Mouse (Mus musculus): Measurements from ENCODE around the gene Ddx10.

Gene Ddx10
- long read RNA-seq, experiment 1, partial matches to known transcripts, result 15 of 17 reads
- long read RNA-seq, experiment 1, other reads (novel, unspliced or antisense), result 1 of 17 reads
- long read RNA-seq, experiment 2, partial matches to known transcripts, result 22 of 23 reads
- long read RNA-seq, experiment 2, other reads (novel, unspliced or antisense), result 1 of 23 reads

DNA sequence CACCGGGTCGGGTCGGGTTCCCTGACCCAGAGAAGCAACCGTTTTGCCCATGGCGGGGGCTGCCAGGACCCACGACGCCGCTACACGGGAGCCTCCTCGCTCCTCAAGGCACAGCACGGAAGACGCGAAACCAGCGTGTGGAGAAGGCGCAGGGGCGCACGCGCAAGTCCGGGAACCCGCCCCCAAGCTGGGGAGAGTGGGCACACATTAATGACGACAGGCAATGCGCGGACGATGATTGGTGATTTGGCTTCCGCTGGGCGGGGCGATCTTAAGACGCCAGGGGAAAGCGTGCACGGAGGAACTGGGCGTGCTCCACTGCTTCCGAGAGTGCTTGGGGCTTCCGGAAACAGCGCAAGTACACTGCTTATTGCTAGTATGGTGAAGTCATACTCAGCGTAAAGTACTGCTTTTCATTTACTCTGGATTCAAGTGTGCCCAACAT lies at the start of gene Ddx10:
TSS of gene Ddx10 (minus strand) at position 101 of the 445 bp plus-strand sequence.
- intact Hi-C loops (cut with DNase I), result no loop called here

DNA sequence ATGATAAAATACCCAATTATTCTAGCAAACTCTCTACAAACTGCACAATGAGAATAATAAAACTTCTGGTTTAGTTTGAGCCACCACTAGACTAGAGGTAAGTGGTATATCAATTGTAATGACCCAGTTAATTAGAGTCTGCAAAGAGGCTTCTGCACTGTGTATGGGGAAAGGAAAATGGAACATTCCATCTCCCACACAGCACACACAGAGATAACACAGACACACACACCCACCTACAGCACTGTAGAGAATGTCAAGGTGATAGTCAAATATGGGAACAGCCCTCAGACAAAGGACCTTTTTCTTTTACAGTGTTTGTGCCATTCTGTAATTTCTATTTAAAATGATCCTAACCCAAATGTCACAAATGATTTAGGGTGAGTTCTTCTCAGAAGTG lies 45.0 kb upstream of the Ddx10 start:
- intact Hi-C loops (cut with DNase I), result no loop called here

DNA sequence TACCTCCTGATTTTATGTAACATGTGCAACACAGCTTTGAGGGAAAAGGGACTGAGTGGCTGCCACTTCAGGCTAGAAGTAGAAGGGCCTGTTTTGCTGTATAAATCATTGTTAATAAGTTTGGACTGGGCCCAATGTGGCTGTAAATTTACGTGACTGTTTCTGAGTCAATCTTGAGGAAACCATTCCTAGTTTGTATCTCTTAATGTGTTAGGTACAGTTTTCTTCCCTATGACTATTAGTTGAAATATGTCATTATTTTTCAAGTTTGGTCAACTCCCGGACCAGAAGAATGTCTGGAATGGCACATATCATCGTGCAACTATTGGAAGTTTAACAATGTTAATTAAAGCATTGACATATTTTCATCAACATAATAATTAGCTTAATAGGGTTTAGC lies 42.2 kb upstream of the Ddx10 start:
- intact Hi-C loops (cut with DNase I), result no loop called here

DNA sequence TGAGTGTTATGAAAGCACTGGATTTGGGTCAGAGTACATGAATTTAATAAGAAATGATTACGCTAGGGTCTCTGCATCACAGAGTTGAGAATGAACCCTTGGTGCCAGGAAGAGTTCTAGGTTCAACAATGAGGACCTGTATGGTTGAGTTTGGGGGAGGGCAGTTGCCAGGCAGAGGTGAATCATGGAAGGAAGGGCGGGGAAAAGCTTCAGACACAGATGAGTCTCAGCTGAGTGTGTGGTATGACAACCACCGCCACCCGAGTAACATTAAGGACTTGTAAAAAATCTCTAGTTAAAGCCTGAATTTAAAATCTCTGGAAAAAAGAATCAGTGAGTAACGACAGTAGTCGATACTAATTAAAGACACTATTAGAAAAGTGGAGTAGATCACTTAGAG lies 38.9 kb upstream of the Ddx10 start:
- intact Hi-C loops (cut with DNase I), result no loop called here

DNA sequence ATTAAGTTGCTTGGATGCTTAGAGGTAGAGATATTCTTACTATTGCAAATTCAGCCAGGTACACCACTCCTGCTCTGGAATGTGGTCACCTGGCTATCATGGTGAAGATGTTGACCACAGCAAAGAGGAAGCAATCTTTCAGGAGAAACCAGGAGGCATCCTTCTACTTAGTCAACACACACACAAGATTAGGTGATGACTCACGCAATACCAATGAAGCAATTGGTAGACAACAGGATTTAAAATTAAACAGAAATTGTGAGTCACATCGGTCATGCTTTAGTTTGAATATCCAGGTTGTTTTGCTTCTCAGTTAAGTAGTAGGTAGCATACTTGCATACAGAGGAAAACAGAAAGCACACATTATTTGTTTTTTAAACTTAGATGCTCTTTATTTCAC lies 31.1 kb upstream of the Ddx10 start:
- intact Hi-C loops (cut with DNase I), result no loop called here

DNA sequence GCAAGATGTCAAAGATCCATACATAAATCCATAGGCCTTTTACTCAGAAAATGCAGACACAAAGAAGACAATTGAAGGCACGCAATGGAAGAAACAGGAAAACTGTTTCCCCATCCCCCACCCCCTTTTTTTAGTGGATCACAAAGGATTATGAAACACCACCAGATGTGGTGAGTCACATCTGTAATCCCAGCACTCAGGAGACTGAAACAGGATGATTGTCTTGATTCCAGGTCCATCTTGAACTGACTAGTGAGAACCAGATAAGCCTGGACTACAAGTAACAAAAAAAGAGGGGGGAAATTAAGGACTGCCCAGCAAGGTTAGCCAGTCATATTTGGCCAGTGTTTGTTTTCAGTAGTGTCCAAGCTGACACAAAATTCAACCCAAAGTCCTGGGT lies 28.5 kb upstream of the Ddx10 start:
- intact Hi-C loops (cut with DNase I), result no loop called here

DNA sequence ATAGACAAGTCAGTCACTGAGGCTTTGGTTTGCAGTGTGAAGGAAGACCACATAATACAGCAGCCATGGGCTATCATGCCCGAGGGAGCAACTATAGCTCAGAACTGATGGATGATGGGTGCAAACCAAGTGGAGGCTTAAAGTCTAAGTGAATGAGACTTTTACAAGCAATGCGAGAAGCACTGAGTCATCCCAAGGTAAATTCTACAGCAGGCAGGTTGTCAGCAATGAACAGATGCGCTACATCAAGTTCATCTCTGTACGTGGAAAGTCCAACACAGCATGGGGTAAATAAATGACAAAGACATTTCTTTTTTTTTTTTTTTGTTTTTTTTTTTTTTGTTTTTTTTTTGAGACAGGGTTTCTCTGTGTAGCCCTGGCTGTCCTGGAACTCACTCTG lies 24.9 kb upstream of the Ddx10 start:
- intact Hi-C loops (cut with DNase I), result no loop called here

DNA sequence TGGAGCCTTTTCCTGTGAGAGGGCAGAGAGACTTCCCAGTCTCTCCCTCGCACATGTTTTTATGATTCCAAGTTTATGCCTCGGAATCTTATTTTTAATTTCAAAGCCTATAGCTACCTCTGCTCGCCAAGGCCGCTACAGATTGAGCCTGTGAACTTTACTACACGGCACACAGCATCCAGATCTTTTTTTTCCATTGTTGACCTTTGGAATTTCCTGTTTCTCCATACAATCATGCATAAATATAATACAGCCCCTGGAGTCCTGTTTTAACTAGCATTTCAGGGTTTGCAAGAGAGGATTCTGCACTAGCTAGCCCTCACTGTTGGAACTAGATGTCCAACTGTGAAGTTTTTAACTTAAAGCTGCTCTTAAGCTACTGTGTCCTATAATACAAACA lies 24.4 kb upstream of the Ddx10 start:
- intact Hi-C loops (cut with DNase I), result no loop called here

DNA sequence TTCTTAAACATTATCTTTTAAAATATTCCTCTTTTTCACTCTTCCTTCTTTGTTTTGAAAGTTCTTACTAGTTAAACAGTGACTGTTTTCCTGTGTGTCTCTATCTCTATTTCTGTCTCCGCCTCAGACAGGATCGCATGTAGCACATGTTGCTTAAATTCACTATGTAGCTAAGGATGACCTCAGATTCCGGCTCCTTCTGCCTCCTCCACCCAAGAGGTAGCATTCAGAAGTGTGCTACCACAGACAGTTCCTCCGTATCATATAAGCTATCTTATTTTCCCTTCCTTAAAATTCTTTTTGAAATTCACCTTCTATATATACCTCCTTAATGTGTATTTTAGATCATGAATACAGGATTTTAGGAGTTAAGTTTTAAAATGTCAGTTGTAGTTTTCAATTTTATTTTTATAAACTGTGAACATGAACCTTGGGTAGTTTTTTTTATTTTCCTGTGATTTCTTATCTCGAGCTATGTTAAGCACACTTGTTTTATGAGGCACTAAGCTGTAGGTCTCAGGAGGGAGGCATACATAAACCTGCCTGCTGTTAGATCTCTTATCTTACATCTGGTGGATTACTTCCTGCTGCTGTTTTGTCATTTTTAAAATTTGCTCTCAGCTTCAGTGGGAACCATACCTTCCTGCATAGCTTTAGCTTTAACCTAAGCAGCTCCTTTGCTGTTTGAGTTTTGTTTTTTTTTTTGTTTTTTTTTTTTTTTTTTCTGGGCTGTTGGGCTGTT lies 23.6 kb upstream of the Ddx10 start:
- intact Hi-C loops (cut with DNase I), result no loop called here

DNA sequence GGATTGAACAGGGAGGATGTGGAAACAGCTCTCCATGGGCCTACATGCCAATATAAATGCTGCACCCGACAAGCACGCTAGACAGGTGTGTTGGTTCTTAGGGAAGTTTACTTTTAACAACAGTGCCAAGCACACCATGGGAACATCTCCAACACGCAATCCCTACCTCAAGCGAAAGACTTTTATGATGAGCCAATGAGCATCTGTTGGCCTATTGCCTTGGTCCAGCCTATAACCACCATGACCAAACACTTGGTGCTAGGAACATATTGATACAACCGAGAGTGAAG lies 21.6 kb upstream of the Ddx10 start:
- intact Hi-C loops (cut with DNase I), result no loop called here

DNA sequence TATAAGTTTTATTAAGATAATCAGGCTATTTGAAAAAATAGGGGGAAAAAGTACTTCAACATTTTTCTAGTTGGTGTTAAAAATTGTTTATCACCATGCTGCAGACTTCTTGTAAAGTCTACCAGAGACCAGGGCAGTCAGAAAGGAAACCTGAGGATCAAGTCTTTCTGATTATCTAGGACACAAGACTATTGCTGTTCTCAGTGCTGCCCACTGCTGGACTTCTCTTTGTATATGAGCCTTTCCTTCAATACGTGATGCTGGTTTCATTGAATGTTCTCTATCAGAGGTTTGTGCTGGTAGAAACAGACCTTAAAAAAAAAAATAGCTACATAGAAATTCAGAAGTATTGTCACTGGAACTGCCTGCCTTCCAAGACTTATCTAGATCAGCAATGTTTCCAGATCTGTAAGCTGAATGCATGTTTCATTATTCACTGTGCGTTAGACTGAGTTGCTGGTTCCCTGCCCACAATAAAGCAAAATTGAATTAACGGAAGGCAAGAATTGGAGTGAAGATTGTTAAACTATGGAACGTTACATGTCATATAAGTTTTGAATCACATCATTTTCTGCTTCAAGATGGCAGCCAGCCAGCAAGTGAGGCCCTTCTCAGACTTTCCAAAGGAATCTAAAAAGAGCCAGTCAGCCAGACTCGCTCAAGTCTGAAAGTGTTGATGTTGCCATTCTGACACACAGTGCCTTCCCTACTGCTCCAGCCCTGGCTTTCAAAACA lies 21.0 kb upstream of the Ddx10 start:
- intact Hi-C loops (cut with DNase I), result no loop called here

DNA sequence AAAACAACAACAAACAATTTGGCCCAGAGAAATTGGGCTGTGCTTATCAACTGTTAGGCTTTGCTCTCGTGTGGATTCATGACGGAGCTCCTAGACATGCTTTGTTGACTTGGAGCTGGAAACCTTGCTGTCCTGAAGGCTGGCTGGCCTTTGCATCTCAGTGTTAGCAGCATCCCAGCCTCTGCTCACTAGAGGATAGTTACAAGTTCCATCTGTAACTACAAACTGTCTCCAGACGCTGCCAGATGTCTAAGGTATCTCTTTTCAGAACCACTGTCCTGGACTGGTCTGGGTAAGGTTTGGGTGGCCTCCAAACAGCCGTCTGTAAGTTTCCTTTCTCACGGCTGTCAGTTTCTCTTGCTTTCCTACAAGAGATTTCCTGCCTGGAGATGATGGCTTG lies 20.2 kb upstream of the Ddx10 start:
- intact Hi-C loops (cut with DNase I), result no loop called here

DNA sequence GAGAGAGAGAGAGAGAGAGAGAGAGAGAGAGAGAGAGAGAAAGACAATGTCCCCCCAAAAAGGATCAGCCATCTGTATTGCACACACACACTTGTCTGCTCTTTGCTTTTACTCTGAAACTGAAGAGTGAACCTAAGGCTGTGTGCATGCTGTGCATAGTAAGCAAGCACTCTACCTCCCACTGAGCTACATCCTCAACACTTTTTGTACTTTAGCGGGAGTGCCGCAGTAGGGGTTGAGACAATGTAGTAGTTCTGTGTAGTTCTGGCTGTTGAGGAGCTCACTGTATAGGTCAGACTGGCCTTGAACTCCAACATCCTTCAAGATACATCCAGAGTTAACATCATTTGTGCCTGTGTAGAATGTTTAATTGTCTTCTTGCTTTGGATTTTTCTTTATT lies 17.7 kb upstream of the Ddx10 start:
- intact Hi-C loops (cut with DNase I), result no loop called here

DNA sequence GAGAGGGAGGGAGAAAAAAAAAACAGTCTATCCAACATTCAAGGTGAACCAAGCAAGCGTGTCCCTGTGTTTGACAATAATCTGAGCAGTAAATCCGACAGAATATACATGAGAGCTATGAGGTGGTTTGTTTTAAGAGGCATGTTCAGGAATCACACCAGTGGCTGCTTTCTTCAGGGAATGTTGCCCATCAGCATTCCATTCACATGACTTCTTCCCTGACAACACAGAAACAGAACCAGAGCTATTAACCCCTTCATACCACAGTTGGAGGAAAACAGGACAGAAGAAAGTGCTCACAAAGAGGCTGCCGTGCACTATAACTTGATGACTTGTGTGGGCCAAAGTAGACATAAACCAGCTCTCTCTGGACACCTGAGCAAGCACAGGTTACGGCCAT lies 16.5 kb upstream of the Ddx10 start:
- intact Hi-C loops (cut with DNase I), result no loop called here

DNA sequence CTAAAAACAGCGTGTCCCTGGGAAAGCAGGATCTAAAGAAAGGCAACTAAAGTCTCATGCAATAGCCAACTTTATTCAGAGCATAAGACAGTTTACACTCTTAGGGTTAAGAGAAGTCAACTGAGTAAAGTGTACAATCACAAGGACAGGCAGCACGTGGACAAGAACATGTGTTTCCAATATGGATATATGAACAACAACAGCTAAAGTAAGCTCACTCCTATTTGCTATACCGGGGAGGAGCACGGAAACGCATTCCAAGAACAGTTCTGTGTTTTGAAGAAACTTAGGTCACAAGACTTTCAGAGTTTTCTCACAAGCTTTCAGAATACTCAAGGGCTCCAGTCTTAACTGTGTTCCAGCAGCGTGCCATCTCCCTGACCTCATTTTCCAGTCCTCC lies 10.3 kb upstream of the Ddx10 start:
- intact Hi-C loops (cut with DNase I), result no loop called here

DNA sequence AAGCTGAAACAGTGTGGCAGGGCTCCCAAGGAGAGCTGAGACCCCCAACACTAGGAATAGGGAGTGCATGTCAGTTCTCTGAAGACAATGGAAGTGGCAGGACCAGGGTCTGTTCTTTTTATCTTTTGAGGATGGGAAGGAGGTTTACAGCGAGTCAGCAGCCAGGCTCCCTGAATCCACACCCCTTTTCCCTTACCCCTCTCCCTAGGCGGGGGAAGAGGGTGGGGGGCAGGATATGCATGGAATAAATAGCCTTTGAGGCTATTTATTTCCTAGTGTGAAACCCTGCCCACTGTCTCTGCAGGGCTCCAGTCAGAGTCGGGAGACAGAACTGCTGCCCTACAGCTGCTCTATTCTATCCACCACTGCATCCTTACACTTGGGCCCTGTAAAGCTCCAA lies 9.9 kb upstream of the Ddx10 start:
- intact Hi-C loops (cut with DNase I), result no loop called here

DNA sequence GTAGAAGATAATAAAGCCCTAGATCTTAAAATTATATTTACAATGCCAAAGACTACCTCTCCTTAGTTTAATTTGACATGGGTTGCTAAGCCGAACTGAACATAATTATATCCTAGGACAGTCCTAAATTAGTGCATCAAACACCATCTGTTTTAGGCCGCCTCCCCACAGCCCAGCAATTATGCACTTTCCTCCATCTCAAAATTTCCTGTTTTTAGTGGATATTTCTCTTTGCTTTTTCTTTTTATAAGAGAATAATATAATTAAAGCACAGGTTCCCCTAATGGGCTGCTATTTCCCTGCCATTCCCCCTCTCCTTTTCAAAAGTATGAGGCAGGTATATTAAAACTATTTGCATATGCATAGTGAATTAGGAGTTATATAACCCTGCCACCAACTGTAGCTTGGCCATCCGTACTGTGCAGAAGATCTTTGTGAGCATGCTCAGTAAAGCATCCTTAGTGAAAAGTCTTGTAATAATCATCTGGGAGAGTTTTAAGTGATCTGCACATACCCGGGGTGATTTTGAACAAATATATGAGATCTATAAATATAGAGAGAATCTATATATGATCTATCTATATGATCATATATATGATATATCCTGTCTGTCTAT lies 8.9 kb upstream of the Ddx10 start:
- intact Hi-C loops (cut with DNase I), result no loop called here

DNA sequence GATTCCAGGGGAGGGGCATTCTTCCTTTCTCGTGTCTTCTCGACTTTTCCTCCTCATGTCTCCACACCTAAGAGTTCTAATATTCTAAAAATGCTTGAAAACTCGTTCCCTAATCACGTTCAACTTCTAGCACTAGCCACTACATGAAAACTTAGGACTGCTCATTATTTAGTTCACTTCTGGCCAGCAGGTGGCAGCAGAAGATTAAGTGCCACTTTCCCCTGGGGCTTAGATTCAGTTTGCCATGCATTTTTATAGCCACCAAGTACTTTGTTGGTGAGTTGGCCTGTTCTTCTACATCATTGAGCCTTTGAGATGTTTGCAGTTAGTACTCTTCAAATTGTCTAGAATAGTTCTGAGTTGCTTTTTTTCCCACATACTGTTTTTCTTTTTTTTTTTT lies 6.5 kb upstream of the Ddx10 start:
- intact Hi-C loops (cut with DNase I), result no loop called here

DNA sequence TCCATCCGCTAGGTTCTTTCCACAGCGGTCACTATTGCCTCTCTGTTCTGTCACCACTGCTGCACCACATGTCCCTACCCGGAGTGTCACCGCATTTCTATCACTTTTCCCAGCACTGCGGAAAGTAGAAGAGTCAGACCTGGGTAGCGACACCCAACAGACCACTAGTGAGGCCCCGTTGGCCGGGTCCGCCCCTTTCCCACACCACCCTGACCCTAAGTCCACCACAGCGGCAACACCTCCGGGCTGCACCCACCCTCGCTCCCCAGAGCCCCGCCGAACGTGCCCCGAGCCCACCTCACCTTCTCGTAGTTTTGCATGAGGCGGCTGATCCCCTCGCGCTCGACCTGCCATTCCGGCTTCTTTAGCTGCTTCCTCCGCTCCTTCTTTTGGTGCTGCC lies 337 bp downstream of the Ddx10 start:
- intact Hi-C loops (cut with DNase I), result no loop called here

DNA sequence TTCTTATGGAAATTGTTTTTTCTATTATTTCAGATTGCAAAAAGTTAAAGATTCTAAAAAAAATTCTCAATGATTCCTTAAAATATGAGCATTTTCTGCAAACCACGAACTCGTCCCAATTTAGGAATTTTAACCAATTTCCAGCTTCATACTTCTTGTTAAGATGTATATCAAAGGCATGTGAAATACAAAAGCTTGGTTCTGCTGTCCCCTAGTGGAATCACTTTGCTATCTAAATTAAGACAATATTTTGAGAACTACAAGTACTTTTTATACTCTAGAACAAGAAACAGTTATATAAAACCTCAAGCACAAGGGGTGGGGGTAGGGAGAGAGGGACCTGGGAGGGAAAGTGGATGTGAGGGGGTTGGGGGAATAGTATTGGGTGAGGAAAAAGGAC lies 29.7 kb downstream of the Ddx10 start:
- intact Hi-C loops (cut with DNase I), result no loop called here

DNA sequence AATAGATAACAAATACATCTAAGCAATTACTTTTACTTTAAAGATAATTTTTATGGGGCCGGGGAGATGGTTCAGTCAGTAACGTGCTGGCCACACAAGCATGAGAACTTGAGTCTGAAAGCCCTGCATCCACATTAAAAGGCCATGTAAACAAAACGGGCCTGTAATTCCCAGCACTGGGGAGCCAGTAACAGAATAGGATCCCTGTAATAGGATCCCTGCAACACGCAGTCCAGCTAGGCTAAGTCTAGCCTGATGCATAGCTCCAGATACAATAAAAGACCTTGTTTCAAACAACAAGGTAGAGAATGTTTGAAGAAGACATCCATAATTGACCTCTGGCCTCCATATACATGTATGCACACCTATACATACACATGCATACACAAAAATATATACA lies 39.6 kb downstream of the Ddx10 start:
- intact Hi-C loops (cut with DNase I), result no loop called here

DNA sequence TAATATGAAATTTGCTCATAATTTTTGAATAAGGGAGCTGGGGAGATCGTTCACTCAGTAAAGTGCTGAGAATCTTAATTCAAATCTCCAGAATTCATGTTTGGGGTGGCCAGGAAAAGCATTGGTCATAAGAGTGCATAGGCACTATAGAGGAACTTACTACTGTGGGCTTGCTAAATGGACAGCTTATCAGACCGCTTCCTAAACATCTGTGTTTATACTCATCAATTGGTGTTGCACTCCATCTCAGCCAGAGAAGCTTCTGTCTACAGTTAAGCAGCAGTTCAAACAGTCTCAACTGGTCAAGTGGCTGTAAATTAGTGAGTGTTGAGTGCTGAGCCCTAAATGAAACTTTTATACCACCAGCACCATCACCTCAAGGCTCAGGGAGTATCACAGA lies 73.3 kb downstream of the Ddx10 start:
- intact Hi-C loops (cut with DNase I), result no loop called here

DNA sequence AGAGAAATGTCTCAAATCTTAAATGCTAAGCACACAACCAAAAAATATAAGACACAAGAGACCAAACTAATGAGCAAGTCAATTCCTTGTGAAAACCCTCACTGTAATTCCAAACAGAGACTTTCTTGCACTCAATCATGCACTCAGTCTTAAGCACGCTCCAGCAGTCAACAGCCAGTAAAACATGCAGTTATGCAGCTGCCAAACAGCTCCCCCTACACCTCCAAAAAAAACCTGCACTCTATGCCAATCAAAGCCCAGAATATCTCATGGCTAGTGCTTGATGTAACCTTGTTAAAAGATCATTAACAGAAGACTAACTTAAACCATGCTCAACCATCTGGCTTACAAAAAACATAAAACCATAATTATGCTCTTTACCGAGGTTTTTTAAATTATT lies 74.6 kb downstream of the Ddx10 start:
- intact Hi-C loops (cut with DNase I), result no loop called here

Data from adrenal gland (tissue).